Mouse (Mus musculus): ENCODE results near the gene Atf3. TPM values are rescaled to one million over a fixed set of nuclear protein-coding genes. Genes with fewer than 3 reads are reported as not detected.

Gene Atf3
- 4.8 and 8.6 TPM in 2 replicates for polyA plus RNA-seq (2012; rRNA removed)

GRCm38 (mm10) chr1:191217939-191218338 lies at the start of gene Atf3:
Gene Atf3, minus strand, starts transcription at chr1:191218039.
- 47% methylated on average over 6 of the region's 6 CpGs for WGBS
- TF ChIP-seq POLR2A (IDR thresholded peaks at IDR 0.05; ENCODE audit: borderline replicate concordance, extremely low read depth, low read depth, low read length) (no peak), CTCF (IDR thresholded peaks at IDR 0.05; ENCODE audit: insufficient read depth, low read length) (no peak)
- Histone ChIP-seq H3K4me1 (ENCODE audit: control insufficient read depth, insufficient read depth, low read length) (no peaks in the 10 kb centered on the region), H3K4me3 (replicated peaks; ENCODE audit: extremely low read depth, low read depth, low read length) (no peak within 1 kb of the TSS)
- no peak for DNase-seq

- TF ChIP-seq CTCF (IDR thresholded peaks at IDR 0.05; ENCODE audit: insufficient read depth, low read length) = no peak
- TF ChIP-seq POLR2A (IDR thresholded peaks at IDR 0.05; ENCODE audit: borderline replicate concordance, extremely low read depth, low read depth, low read length) = no peak
- 87% methylated on average over 5 of the region's 5 CpGs for WGBS
- Histone ChIP-seq H3K4me1 (ENCODE audit: control insufficient read depth, insufficient read depth, low read length) (no peaks in the 10 kb centered on the region; the same call in 1 of the 2 replicates), H3K4me3 (replicated peaks; ENCODE audit: extremely low read depth, low read depth, low read length) (no peak overlapping the region)
- DNase-seq = no peak
Observed at GRCm38 (mm10) chr1:191267162-191267561, 49.3 kb upstream of the Atf3 start.

DNA sequence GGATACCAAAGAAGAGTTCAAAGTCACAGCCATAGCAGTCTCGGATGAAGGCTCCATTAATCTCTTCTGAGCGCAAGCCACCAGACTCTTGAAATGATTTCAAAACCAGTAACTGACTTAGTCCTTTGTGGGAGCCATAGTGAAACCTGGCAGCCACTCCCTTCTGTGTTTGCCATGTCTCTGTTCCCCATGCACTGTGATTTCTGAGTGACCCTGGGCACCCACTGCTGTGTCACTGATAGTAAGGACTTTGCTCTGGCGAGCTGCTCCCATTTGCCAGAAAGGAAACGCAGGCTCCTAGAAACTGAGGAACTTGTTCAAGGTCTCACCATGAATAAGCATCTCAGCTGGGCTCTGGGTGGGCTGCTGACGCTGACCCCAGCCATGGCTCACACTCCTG lies 45.6 kb upstream of the Atf3 start:
- DNase-seq = no peak
- 88% methylated on average over 5 of the region's 5 CpGs for WGBS
- H3K4me1 ChIP-seq (ENCODE audit: control insufficient read depth, insufficient read depth, low read length) = no peaks in the 10 kb centered on the region
- TF ChIP-seq POLR2A (IDR thresholded peaks at IDR 0.05; ENCODE audit: borderline replicate concordance, extremely low read depth, low read depth, low read length) (no peak), CTCF (IDR thresholded peaks at IDR 0.05; ENCODE audit: insufficient read depth, low read length) (no peak)
- H3K4me3 ChIP-seq (replicated peaks; ENCODE audit: extremely low read depth, low read depth, low read length) = no peak overlapping the region

- no peaks in the 10 kb centered on the region for H3K4me1 ChIP-seq (ENCODE audit: control insufficient read depth, insufficient read depth, low read length)
- H3K4me3 ChIP-seq (replicated peaks; ENCODE audit: extremely low read depth, low read depth, low read length) = no peak overlapping the region
- DNase-seq = no peak
- TF ChIP-seq CTCF (IDR thresholded peaks at IDR 0.05; ENCODE audit: insufficient read depth, low read length) (no peak), POLR2A (IDR thresholded peaks at IDR 0.05; ENCODE audit: borderline replicate concordance, extremely low read depth, low read depth, low read length) (no peak)
- 62% methylated on average over 6 of the region's 6 CpGs for WGBS
Observed at GRCm38 (mm10) chr1:191261861-191262260, 44.0 kb upstream of the Atf3 start.

DNA sequence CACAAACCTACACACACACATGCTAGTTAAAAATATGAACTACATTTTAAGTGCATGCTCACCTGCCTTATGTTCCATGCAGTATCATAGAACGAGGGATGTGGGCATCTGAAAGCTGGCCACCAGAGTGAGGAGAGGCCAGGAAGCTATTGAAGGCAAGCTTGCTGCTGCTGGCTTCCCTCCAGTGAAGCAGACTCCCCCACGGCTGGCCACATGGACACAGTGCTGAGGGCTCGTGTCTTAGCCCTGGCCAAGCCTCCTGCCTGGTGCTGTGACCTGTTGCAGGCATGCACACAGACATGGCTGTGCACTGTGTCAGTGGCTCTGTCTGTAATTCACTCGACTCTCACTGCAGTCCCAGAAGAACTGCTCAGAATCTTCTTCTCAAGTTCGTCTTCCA lies 41.8 kb upstream of the Atf3 start:
- TF ChIP-seq POLR2A (IDR thresholded peaks at IDR 0.05; ENCODE audit: borderline replicate concordance, extremely low read depth, low read depth, low read length) = no peak
- no peak for TF ChIP-seq CTCF (IDR thresholded peaks at IDR 0.05; ENCODE audit: insufficient read depth, low read length)
- 45% methylated on average over 5 of the region's 5 CpGs for WGBS
- no peak for DNase-seq

GRCm38 (mm10) chr1:191259121-191259520 lies 41.3 kb upstream of the Atf3 start:
- TF ChIP-seq CTCF (IDR thresholded peaks at IDR 0.05; ENCODE audit: insufficient read depth, low read length) = no peak
- TF ChIP-seq POLR2A (IDR thresholded peaks at IDR 0.05; ENCODE audit: borderline replicate concordance, extremely low read depth, low read depth, low read length) = no peak
- Histone ChIP-seq H3K4me3 (replicated peaks; ENCODE audit: extremely low read depth, low read depth, low read length) (no peak overlapping the region), H3K4me1 (ENCODE audit: control insufficient read depth, insufficient read depth, low read length) (no peaks in the 10 kb centered on the region)
- DNase-seq = no peak
- WGBS = 10% methylated on average over 7 of the region's 7 CpGs

More for the DNA sequence above, 41.8 kb upstream of the Atf3 start:
- H3K4me1 ChIP-seq (ENCODE audit: control insufficient read depth, insufficient read depth, low read length) = no peaks in the 10 kb centered on the region
- no peak overlapping the region for H3K4me3 ChIP-seq (replicated peaks; ENCODE audit: extremely low read depth, low read depth, low read length)

DNA sequence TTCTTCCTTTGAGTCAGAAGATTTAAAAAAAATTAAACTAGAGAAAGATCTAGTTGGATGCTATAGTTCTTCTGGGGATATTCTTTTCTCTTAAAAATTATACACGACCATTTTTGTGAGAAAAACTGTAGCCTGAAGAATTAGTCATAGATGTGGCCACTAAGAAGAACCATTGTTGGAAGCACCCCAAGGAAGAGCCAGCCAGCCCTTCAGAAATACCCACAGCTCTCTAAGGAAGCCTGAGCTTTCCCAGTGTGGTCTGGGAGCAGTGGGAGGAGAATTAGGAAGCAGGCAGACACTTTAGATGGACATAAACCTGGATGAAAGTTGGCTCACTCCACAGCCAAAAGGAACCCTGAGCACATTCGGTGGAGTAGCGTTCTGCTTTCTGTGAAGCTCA lies 40.7 kb upstream of the Atf3 start:
- no peak for DNase-seq
- no peak for TF ChIP-seq CTCF (IDR thresholded peaks at IDR 0.05; ENCODE audit: insufficient read depth, low read length)
- no peak for TF ChIP-seq POLR2A (IDR thresholded peaks at IDR 0.05; ENCODE audit: borderline replicate concordance, extremely low read depth, low read depth, low read length)
- WGBS = 30% methylated on average over 3 of the region's 3 CpGs
- H3K4me1 ChIP-seq (ENCODE audit: control insufficient read depth, insufficient read depth, low read length) = no peaks in the 10 kb centered on the region
- H3K4me3 ChIP-seq (replicated peaks; ENCODE audit: extremely low read depth, low read depth, low read length) = no peak overlapping the region

DNA sequence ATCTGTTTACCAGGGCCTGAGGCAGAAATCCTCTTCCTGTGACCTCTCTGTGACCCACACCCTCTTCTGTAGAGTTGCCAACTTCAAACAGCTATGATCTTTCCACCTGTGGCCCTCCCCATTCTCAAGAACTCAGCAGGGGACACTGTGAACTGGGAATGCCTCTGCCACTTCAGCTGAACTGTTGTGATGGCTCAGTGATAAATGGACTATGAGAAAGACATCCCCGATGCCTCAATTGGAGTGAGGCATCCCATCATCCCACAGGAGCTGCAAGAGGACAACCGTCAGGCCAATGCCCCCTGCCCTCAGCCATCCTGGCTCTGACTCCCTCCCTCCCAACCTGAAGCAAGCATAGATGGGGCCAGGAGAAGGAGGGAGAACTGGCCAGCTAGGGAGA lies 40.1 kb upstream of the Atf3 start:
- Histone ChIP-seq H3K4me3 (replicated peaks; ENCODE audit: extremely low read depth, low read depth, low read length) (no peak overlapping the region), H3K4me1 (ENCODE audit: control insufficient read depth, insufficient read depth, low read length) (no peaks in the 10 kb centered on the region)
- DNase-seq = no peak
- TF ChIP-seq CTCF (IDR thresholded peaks at IDR 0.05; ENCODE audit: insufficient read depth, low read length) = no peak
- TF ChIP-seq POLR2A (IDR thresholded peaks at IDR 0.05; ENCODE audit: borderline replicate concordance, extremely low read depth, low read depth, low read length) = no peak
- WGBS = 60% methylated on average over 2 of the region's 2 CpGs

- no peak for TF ChIP-seq POLR2A (IDR thresholded peaks at IDR 0.05; ENCODE audit: borderline replicate concordance, extremely low read depth, low read depth, low read length)
- TF ChIP-seq CTCF (IDR thresholded peaks at IDR 0.05; ENCODE audit: insufficient read depth, low read length) = no peak
- H3K4me1 ChIP-seq (ENCODE audit: control insufficient read depth, insufficient read depth, low read length) = no peaks in the 10 kb centered on the region
- WGBS = 53% methylated on average over 3 of the region's 3 CpGs
- no peak for DNase-seq
- no peak overlapping the region for H3K4me3 ChIP-seq (replicated peaks; ENCODE audit: extremely low read depth, low read depth, low read length)
Observed at GRCm38 (mm10) chr1:191257351-191257771, 39.5 kb upstream of the Atf3 start.

DNA sequence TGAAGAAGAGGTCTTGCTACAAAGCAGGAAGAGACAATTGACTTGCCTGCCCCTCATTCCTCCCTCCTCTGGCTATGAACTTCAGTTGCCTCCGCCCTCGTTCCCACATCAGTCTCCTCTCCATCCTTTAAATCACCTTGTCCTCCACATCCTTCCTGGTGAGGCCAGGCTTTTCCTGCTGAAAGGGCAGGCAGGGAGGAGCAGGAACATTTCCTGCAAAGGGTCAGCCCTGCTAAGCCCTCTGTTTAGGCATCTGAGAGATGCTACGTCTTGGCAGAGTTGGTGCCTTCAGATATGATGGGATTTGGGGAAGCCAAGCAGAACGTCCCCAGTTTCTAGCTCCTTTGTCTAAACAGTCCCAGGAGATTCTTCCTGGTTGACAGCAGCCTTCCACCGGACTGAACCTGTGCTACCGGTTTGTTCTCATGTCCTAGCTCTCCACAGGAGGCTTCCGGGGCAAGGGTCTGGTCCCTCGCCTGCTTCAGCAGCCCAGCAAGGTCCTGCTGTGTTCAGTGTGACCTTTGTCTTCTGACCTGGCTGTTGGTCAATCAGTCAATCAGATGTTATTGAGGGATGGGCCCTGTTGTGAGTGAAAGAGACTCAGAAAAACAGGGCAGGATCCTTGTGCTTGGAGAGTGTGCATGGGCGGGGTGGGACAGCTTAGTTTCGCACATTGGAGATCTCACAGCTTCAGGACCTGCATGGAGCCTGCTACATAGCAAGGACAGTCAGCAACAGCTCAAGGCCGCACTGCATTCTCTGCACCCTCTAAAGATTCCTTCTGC lies 38.9 kb upstream of the Atf3 start:
- DNase-seq = no peak
- 53% methylated on average over 11 of the region's 11 CpGs for WGBS
- no peak for TF ChIP-seq CTCF (IDR thresholded peaks at IDR 0.05; ENCODE audit: insufficient read depth, low read length)
- TF ChIP-seq POLR2A (IDR thresholded peaks at IDR 0.05; ENCODE audit: borderline replicate concordance, extremely low read depth, low read depth, low read length) = no peak
- Histone ChIP-seq H3K4me3 (replicated peaks; ENCODE audit: extremely low read depth, low read depth, low read length) (no peak overlapping the region), H3K4me1 (ENCODE audit: control insufficient read depth, insufficient read depth, low read length) (no peaks in the 10 kb centered on the region)
